Mouse (Mus musculus) MEL (cell line): ENCODE results near the gene AC134908.4. TPM values are rescaled to one million over a fixed set of nuclear protein-coding genes. Genes with fewer than 3 reads are reported as not detected.

Source experiments
- DNase-seq: peaks from one replicate; pipeline ENCODE4 v3.0.0; 2011; ENCODE audit warnings: low read depth, low spot score
- H3K27ac ChIP-seq: 2 replicates; pipeline ENCODE4 v1.5.1; 2012; ENCODE audit warnings: low read depth, mild to moderate bottlenecking, control low read depth, low read length, moderate library complexity; ENCODE audit not compliant: control insufficient read depth
- H3K27me3 ChIP-seq, 2 experiments: fragments of 150-350 bp in 1 of 2; sonication (generic) in 1 of 2; 2 replicates each; pipeline ENCODE4 v1.6.1; 2012; ENCODE audit warnings: low read length in 2 of 2, mild to moderate bottlenecking in 2 of 2, improper control_type of control experiment in 1 of 2, moderate library complexity in 1 of 2; ENCODE audit not compliant: insufficient read depth in 2 of 2, control insufficient read depth in 1 of 2
- H3K36me3 ChIP-seq, 2 experiments: 2 replicates each; pipeline ENCODE4 v1.6.1; 2012 to 2014; ENCODE audit warnings: low read length in 2 of 2, improper control_type of control experiment in 1 of 2, inconsistent platforms in 1 of 2, mild to moderate bottlenecking in 1 of 2; ENCODE audit not compliant: insufficient read depth in 2 of 2, control insufficient read depth in 1 of 2
- H3K4me1 ChIP-seq, 2 experiments: fragments of 150-350 bp in 1 of 2; sonication (generic) in 1 of 2; 2 replicates each; pipeline ENCODE4 v1.6.1; 2012; ENCODE audit warnings: low read length in 2 of 2, improper control_type of control experiment in 1 of 2, mild to moderate bottlenecking in 1 of 2; ENCODE audit not compliant: insufficient read depth in 2 of 2, control insufficient read depth in 1 of 2
- H3K4me3 ChIP-seq, 2 experiments: fragments of 150-350 bp in 1 of 2; sonication (generic) in 1 of 2; 2 replicates each; pipeline ENCODE4 v1.5.1; 2012; ENCODE audit warnings: low read depth in 2 of 2, low read length in 2 of 2, mild to moderate bottlenecking in 2 of 2, moderate library complexity in 2 of 2, control low read depth in 1 of 2, improper control_type of control experiment in 1 of 2; ENCODE audit not compliant: control insufficient read depth in 1 of 2, insufficient read depth in 1 of 2
- H3K79me2 ChIP-seq: 2 replicates; pipeline ENCODE4 v1.6.1; 2012; ENCODE audit warnings: mild to moderate bottlenecking, low read length, moderate library complexity; ENCODE audit not compliant: control insufficient read depth, poor library complexity, insufficient read depth
- H3K9ac ChIP-seq: 2 replicates; pipeline ENCODE4 v1.6.1; 2012; ENCODE audit warnings: low read depth, mild to moderate bottlenecking, control low read depth, low read length, moderate library complexity; ENCODE audit not compliant: control insufficient read depth, poor library complexity, severe bottlenecking
- H3K9me3 ChIP-seq: fragments of 150-350 bp; sonication (generic); replicated peaks from 2 replicates; pipeline ENCODE4 v1.6.1; 2012; ENCODE audit warnings: mild to moderate bottlenecking, low read length, improper control_type of control experiment, moderate library complexity; ENCODE audit not compliant: insufficient read depth
- CHD1 ChIP-seq: IDR thresholded peaks from 2 replicates; pipeline ENCODE4 v1.6.1; 2012; ENCODE audit warnings: low read depth, mild to moderate bottlenecking, inconsistent platforms, low read length, improper control_type of control experiment
- CHD2 ChIP-seq: IDR thresholded peaks from 2 replicates; pipeline ENCODE4 v1.6.1; 2011; ENCODE audit warnings: low read length, improper control_type of control experiment
- ETS1 ChIP-seq: IDR thresholded peaks from 2 replicates; pipeline ENCODE4 v1.6.1; 2012; ENCODE audit warnings: low read depth, mild to moderate bottlenecking, inconsistent platforms, low read length, improper control_type of control experiment, moderate library complexity
- GABPA ChIP-seq: IDR thresholded peaks from 2 replicates; pipeline ENCODE4 v1.6.1; 2012; ENCODE audit warnings: low read depth, mild to moderate bottlenecking, inconsistent platforms, low read length, improper control_type of control experiment, moderate library complexity
- GATA1 ChIP-seq: IDR thresholded peaks from 2 replicates; pipeline ENCODE4 v1.6.1; 2011; ENCODE audit warnings: low read depth, low read length, improper control_type of control experiment
- KAT2A ChIP-seq: conservative IDR thresholded peaks from 2 replicates; pipeline ENCODE4 v1.6.1; 2012; ENCODE audit warnings: low read depth, low read length, improper control_type of control experiment, inconsistent platforms
- MEF2A ChIP-seq: IDR thresholded peaks from 2 replicates; pipeline ENCODE4 v1.6.1; 2014; ENCODE audit warnings: low read depth, mild to moderate bottlenecking, inconsistent platforms, low read length, improper control_type of control experiment; ENCODE audit not compliant: poor library complexity, insufficient replicate concordance, severe bottlenecking; ENCODE audit errors: extremely low read depth
- MXI1 ChIP-seq: IDR thresholded peaks from 2 replicates; pipeline ENCODE4 v1.6.1; 2011; ENCODE audit warnings: mild to moderate bottlenecking, low read depth, low read length, improper control_type of control experiment
- POLR2A ChIP-seq, 2 experiments: IDR thresholded peaks; 2 replicates each; pipeline ENCODE4 v1.6.1; 2011 to 2012; ENCODE audit warnings: low read length in 2 of 2, mild to moderate bottlenecking in 2 of 2, control low read depth in 1 of 2, improper control_type of control experiment in 1 of 2, low read depth in 1 of 2, moderate library complexity in 1 of 2; ENCODE audit not compliant: control insufficient read depth in 1 of 2, insufficient read depth in 1 of 2, poor library complexity in 1 of 2
- POLR2AphosphoS2 ChIP-seq: IDR thresholded peaks from 2 replicates; pipeline ENCODE4 v1.6.1; 2011; ENCODE audit warnings: low read length, improper control_type of control experiment
- SIN3A ChIP-seq: IDR thresholded peaks from 2 replicates; pipeline ENCODE4 v1.6.1; 2012; ENCODE audit warnings: low read length, improper control_type of control experiment, inconsistent platforms
- UBTF ChIP-seq: IDR thresholded peaks from 2 replicates; pipeline ENCODE4 v1.6.1; 2012; ENCODE audit warnings: low read depth, mild to moderate bottlenecking, inconsistent platforms, low read length, improper control_type of control experiment, moderate library complexity, borderline replicate concordance; ENCODE audit not compliant: insufficient read depth
- USF2 ChIP-seq, 2 experiments: IDR thresholded peaks; 2 replicates each; pipeline ENCODE4 v1.6.1; 2011 to 2012; ENCODE audit warnings: improper control_type of control experiment in 2 of 2, low read length in 2 of 2, borderline replicate concordance in 1 of 2, inconsistent platforms in 1 of 2, low read depth in 1 of 2, mild to moderate bottlenecking in 1 of 2; ENCODE audit not compliant: insufficient read depth in 1 of 2
- ZKSCAN1 ChIP-seq: IDR thresholded peaks from 2 replicates; pipeline ENCODE4 v1.6.1; 2012; ENCODE audit warnings: low read depth, mild to moderate bottlenecking, inconsistent platforms, low read length, improper control_type of control experiment, moderate library complexity
- ZMIZ1 ChIP-seq: IDR thresholded peaks from 2 replicates; pipeline ENCODE4 v1.6.1; 2012; ENCODE audit warnings: low read depth, mild to moderate bottlenecking, inconsistent platforms, low read length, improper control_type of control experiment, moderate library complexity
- polyA plus RNA-seq, 2 experiments: library from polyadenylated mRNA; stranded (reverse) in 1 of 2; unstranded in 1 of 2; fragments of >175 nt in 1 of 2; fragments of >200 nt in 1 of 2; gene quantifications; 2 replicates each; pipeline versions ENCODE4 v1.2.1 to v1.2.4; 2012; ENCODE audit warnings: low replicate concordance in 2 of 2, low read depth in 1 of 2; ENCODE audit not compliant: insufficient read length in 2 of 2, insufficient read depth in 1 of 2, missing spikeins in 1 of 2
- total RNA-seq: library from RNA; depleted of rRNA; stranded (reverse); fragments of 300-350 nt; gene quantifications from 2 replicates; pipeline ENCODE4 v1.2.3, GENCODE M21; 2012

Gene AC134908.4
- total and polyA plus RNA-seq, 3 experiments, result 0.92 TPM; not detected in 2

- Histone ChIP-seq H3K79me2 (no peaks in the 10 kb centered on the region), H3K9ac (peak overlapping the region; percentile 60; the same call in 1 of the 2 replicates), H3K27ac (no peak overlapping the region), H3K36me3 (peaks cover 0 to 2% of the 10 kb centered on the region in 2 experiments; a peak in 2 of 4 replicates), H3K4me3 (no peak overlapping the region; a peak in 1 of 4 replicates), H3K27me3 (no peaks in the 10 kb centered on the region), H3K9me3 (no peaks in the 10 kb centered on the region), H3K4me1 (no peaks in the 10 kb centered on the region)
- DNase-seq, result no peak
- TF ChIP-seq GABPA, result no peak
- TF ChIP-seq MXI1, result no peak
- TF ChIP-seq ZKSCAN1, result no peak
- no peak for TF ChIP-seq SIN3A
- TF ChIP-seq, all 39 proteins: peak for 0
Observed at GRCm38 (mm10) chr17:25783861-25784574, 11.4 kb downstream of the AC134908.4 start.

- no peaks in the 10 kb centered on the region for H3K9me3 ChIP-seq
- H3K4me1 ChIP-seq, result no peaks in the 10 kb centered on the region
- no peak overlapping the region for H3K4me3 ChIP-seq
- TF ChIP-seq POLR2A (IDR thresholded peaks at IDR 0.05; ENCODE audit: control insufficient read depth in 1 of 2, insufficient read depth in 1 of 2, low read depth in 1 of 2, low read length in 2 of 2, poor library complexity in 1 of 2) (no peak), CHD2 (no peak), POLR2AphosphoS2 (no peak), GATA1 (no peak), MEF2A (no peak), UBTF (no peak), ETS1 (no peak), USF2 (IDR thresholded peaks at IDR 0.05; ENCODE audit: borderline replicate concordance in 1 of 2, insufficient read depth in 1 of 2, low read depth in 1 of 2, low read length in 2 of 2) (no peak), ZMIZ1 (no peak), KAT2A (no peak), SIN3A (no peak), CHD1 (no peak)
- peaks cover 0 to 2% of the 10 kb centered on the region in 2 experiments; a peak in 2 of 4 replicates for H3K36me3 ChIP-seq
- H3K9ac ChIP-seq, result no peak overlapping the region
- DNase-seq, result no peak
- H3K79me2 ChIP-seq, result no peaks in the 10 kb centered on the region
- no peaks in the 10 kb centered on the region for H3K27me3 ChIP-seq
- H3K27ac ChIP-seq, result no peak overlapping the region
Observed at GRCm38 (mm10) chr17:25783086-25783485, 12.4 kb downstream of the AC134908.4 start.
